Comparison of ENCODE assay signal across 8 mouse cellular contexts in genomic region chr1:167001844-167002485, GRCm38 (mm10). TPM values are rescaled to one million over a fixed set of nuclear protein-coding genes. Genes with fewer than 3 reads are reported as not detected.
DNase-seq lines count a peak whose midpoint lies in the region; ATAC-seq and TF ChIP-seq lines count a peak whose summit lies in the region.

No protein-coding gene starts in this region.

- peak overlapping the region; percentile 90 for H3K9ac ChIP-seq in hindbrain, embryonic 14.5 days
- H3K9ac ChIP-seq in lung, postnatal 0 days (replicated peaks; ENCODE audit: low read depth), result no peak overlapping the region

- no peaks in the 10 kb centered on the region for H3K9me3 ChIP-seq in hindbrain, embryonic 14.5 days (ENCODE audit: control insufficient read depth, low read length)
- no peaks in the 10 kb centered on the region for H3K9me3 ChIP-seq in lung, postnatal 0 days (ENCODE audit: low read length)

- no peak; the same call in 1 of the 2 replicates for ATAC-seq in hindbrain, embryonic 14.5 days (ENCODE audit: low FRiP score)
- ATAC-seq in lung, postnatal 0 days, result no peak

- peak overlapping the region; percentile 84 for H3K4me3 ChIP-seq in lung, adult 2 months (replicated peaks; ENCODE audit: extremely low read depth, low read depth, low read length)
- peak overlapping the region; percentile 60 for H3K4me3 ChIP-seq in bone marrow, adult 2 months (replicated peaks; ENCODE audit: control insufficient read depth, low read depth, low read length)
- H3K4me3 ChIP-seq in embryonic fibroblast, embryonic 13.5 days (ENCODE audit: insufficient read depth, low read length), result peak overlapping the region; percentile 15; the same call in 1 of the 2 replicates
- peak overlapping the region; percentile 86 for H3K4me3 ChIP-seq in hindbrain, embryonic 14.5 days (replicated peaks; ENCODE audit: low read length)
- H3K4me3 ChIP-seq in lung, postnatal 0 days (ENCODE audit: low read depth, low read length), result peak overlapping the region; percentile 76

- 2% methylated on average over 30 of the region's 30 CpGs for WGBS in lung, adult 2 months
- 4% methylated on average over 30 of the region's 30 CpGs for WGBS in bone marrow, adult 2 months
- under 1% methylated on average over 30 of the region's 30 CpGs for WGBS in hindbrain, embryonic 14.5 days
- WGBS in lung, postnatal 0 days, result 2% methylated on average over 30 of the region's 30 CpGs

- H3K4me2 ChIP-seq in hindbrain, embryonic 14.5 days (replicated peaks), result peak overlapping the region; percentile 72
- H3K4me2 ChIP-seq in lung, postnatal 0 days (replicated peaks; ENCODE audit: low read depth, low read length), result peak overlapping the region; percentile 98

- H3K36me3 ChIP-seq in hindbrain, embryonic 14.5 days (replicated peaks; ENCODE audit: control insufficient read depth, insufficient read depth), result no peaks in the 10 kb centered on the region
- no peaks in the 10 kb centered on the region for H3K36me3 ChIP-seq in lung, postnatal 0 days (ENCODE audit: insufficient read depth, low read length)

- no peak for TF ChIP-seq CTCF in lung, adult 2 months (IDR thresholded peaks at IDR 0.05; ENCODE audit: insufficient read depth, low read length)
- TF ChIP-seq CTCF in bone marrow, adult 2 months (IDR thresholded peaks at IDR 0.05; ENCODE audit: control insufficient read depth, insufficient read depth, low read length), result no peak
- TF ChIP-seq CTCF in embryonic fibroblast, embryonic 13.5 days (IDR thresholded peaks at IDR 0.05; ENCODE audit: borderline replicate concordance, insufficient read depth, low read length), result no peak
- no peak for TF ChIP-seq CTCF in lung, postnatal 0 days (IDR thresholded peaks at IDR 0.05)

- peaks cover 6% of the 10 kb centered on the region for H3K4me1 ChIP-seq in lung, adult 2 months (ENCODE audit: control insufficient read depth, insufficient read depth, low read length)
- H3K4me1 ChIP-seq in bone marrow, adult 2 months (ENCODE audit: control insufficient read depth, insufficient read depth, low read length), result no peaks in the 10 kb centered on the region; the same call in 1 of the 2 replicates
- H3K4me1 ChIP-seq in embryonic fibroblast, embryonic 13.5 days (ENCODE audit: control insufficient read depth, insufficient read depth, low read length), result no peaks in the 10 kb centered on the region
- H3K4me1 ChIP-seq in hindbrain, embryonic 14.5 days (replicated peaks; ENCODE audit: control insufficient read depth, insufficient read depth, low read length), result peaks cover 37% of the 10 kb centered on the region
- H3K4me1 ChIP-seq in lung, postnatal 0 days (ENCODE audit: insufficient read depth, low read depth, low read length), result no peaks in the 10 kb centered on the region

- DNase-seq in lung, adult 2 months, result peak; percentile 29
- DNase-seq in lung, postnatal 25 days (ENCODE audit: low spot score), result no peak
- no peak for DNase-seq in hindbrain, embryonic 14.5 days (ENCODE audit: low spot score)
- DNase-seq in lung, postnatal 0 days (ENCODE audit: low spot score), result no peak
- peak; percentile 15 to 16 for DNase-seq in right cerebral cortex, postnatal 36 days (ENCODE audit: low spot score in 2 of 2)
- no peak for DNase-seq in adipocyte (ENCODE audit: low spot score)

- TF ChIP-seq EP300 in lung, postnatal 0 days (IDR thresholded peaks at IDR 0.05), result no peak

- no peaks in the 10 kb centered on the region for H3K27me3 ChIP-seq in hindbrain, embryonic 14.5 days (ENCODE audit: control insufficient read depth, insufficient read depth, low read length)
- H3K27me3 ChIP-seq in lung, postnatal 0 days (replicated peaks; ENCODE audit: insufficient read depth, low read length), result peaks cover 12% of the 10 kb centered on the region; the same call in 1 of the 2 replicates

- no peak overlapping the region; the same call in 1 of the 2 replicates for H3K27ac ChIP-seq in bone marrow, adult 2 months (ENCODE audit: control insufficient read depth, insufficient read depth, low read depth, low read length, poor library complexity)
- H3K27ac ChIP-seq in embryonic fibroblast, embryonic 13.5 days (ENCODE audit: insufficient read depth, low read length), result no peak overlapping the region
- H3K27ac ChIP-seq in hindbrain, embryonic 14.5 days, result peak overlapping the region; percentile 97
- no peak overlapping the region for H3K27ac ChIP-seq in lung, postnatal 0 days (ENCODE audit: low read length)

- TF ChIP-seq POLR2A in lung, adult 2 months (IDR thresholded peaks at IDR 0.05; ENCODE audit: borderline replicate concordance, extremely low read depth, low read depth, low read length), result no peak
- TF ChIP-seq POLR2A in bone marrow, adult 2 months (IDR thresholded peaks at IDR 0.05; ENCODE audit: borderline replicate concordance, control insufficient read depth, low read depth, low read length), result no peak
- no peak for TF ChIP-seq POLR2A in embryonic fibroblast, embryonic 13.5 days (IDR thresholded peaks at IDR 0.05; ENCODE audit: low read depth, low read length)

RNA-seq across cellular contexts. Expression of gene Fam78b, which starts 0.7 kb away (rescaled TPM):
- 2.9 and 3.8 TPM in 2 replicates for polyA plus RNA-seq in lung, adult 2 months (2012; rRNA removed)
- polyA plus RNA-seq in bone marrow, adult 2 months (2011; ENCODE audit: insufficient read depth, insufficient read length, low replicate concordance, missing spikeins), result not detected in 2 replicates
- 0.83 and 1.9 TPM in 2 replicates for polyA plus RNA-seq in embryonic fibroblast, embryonic 13.5 days (2011; ENCODE audit: insufficient read length, low read depth, missing spikeins)
- 13.4 and 15.3 TPM in 2 replicates for polyA plus RNA-seq in hindbrain, embryonic 14.5 days (2014; fragmentation: Nextera tagmentation; extraction: Ambion mirVana)
- polyA plus RNA-seq in lung, postnatal 0 days (2015; fragmentation: Nextera tagmentation; extraction: Ambion mirVana), result 0.60 and 0.61 TPM in 2 replicates

Comparison
In these comparisons a context has a peak if more than half of its experiments do, and no peak if none do; other contexts are left out.
1. DNase-seq: peak in lung, adult 2 months (single experiment) and right cerebral cortex, postnatal 36 days (2 of 2); none in lung, postnatal 25 days (single experiment), hindbrain, embryonic 14.5 days (single experiment), lung, postnatal 0 days (single experiment) and adipocyte (single experiment).
2. H3K4me3 ChIP-seq: peak in every context shown above with its lines; median percentile 86 in hindbrain, embryonic 14.5 days; 84 in lung, adult 2 months; 76 in lung, postnatal 0 days; 60 in bone marrow, adult 2 months; 15 in embryonic fibroblast, embryonic 13.5 days.